Mouse (Mus musculus) megakaryocyte-erythroid progenitor cell, adult 5-6 weeks (primary cell): ENCODE results near the gene Myh10. TPM values are rescaled to one million over a fixed set of nuclear protein-coding genes. Genes with fewer than 3 reads are reported as not detected.
A peak's percentile ranks its signal among the peaks of the same experiment; 100 is the strongest.
"Not testable (repeated sequence)": the region's sequence is repeated elsewhere in the genome, so short reads cannot be mapped to it uniquely, and the experiment has no call there.

Source experiments
- ATAC-seq: replicated peaks from 2 replicates; pipeline ENCODE4 v1.8.0; 2016; ENCODE audit warnings: mild to moderate bottlenecking, inconsistent platforms; ENCODE audit not compliant: severe bottlenecking, poor library complexity, low FRiP score, low TSS enrichment
- total RNA-seq, 2 experiments: library from RNA; stranded (forward) in 1 of 2; stranded (reverse) in 1 of 2; fragments of 200-1000, 215-1000 nt in 1 of 2; fragments of >200 nt in 1 of 2; fragmentation: Nextera tagmentation in 1 of 2; gene quantifications; 2 replicates each; pipeline ENCODE4 v1.2.3; 2014 to 2017

Myh10 gene
- total RNA-seq, 2 experiments from 2014 or later: 42.2 to 100 TPM

DNA sequence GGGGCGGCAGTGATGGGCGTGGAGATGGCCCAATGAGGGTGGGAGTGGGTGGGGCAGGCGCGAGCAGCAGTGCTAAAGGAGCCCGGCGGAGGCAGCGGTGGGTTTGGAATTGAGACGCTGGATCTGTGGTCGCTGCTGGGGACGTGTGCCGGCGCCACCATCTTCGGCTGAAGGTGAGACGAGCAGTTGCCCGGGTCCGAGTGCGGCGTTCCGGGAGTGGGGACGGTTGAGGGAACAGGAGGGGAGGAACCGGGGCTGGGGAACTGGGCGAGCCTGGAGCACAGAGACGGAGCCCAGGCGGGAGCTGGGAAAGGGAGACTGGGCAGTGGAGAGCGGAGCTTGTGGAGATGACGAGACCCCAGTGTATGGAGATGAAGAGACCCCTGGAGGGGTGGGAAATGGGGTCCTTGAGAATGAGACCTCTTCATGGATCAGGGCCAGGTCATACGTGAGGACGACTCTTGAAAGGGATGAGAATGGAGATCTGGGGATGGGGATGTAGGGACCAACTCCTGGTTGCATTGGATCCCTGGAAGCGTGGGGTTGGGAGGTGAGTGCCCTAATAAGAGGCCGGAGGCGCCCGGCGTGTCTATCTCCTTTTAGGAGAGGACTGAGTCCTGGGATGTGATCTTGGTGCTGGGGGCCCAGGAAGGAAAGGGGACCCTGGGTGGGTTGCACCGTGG, 792 bp downstream of the Myh10 start:
- no peak; the same call in 1 of the 2 replicates for ATAC-seq

DNA sequence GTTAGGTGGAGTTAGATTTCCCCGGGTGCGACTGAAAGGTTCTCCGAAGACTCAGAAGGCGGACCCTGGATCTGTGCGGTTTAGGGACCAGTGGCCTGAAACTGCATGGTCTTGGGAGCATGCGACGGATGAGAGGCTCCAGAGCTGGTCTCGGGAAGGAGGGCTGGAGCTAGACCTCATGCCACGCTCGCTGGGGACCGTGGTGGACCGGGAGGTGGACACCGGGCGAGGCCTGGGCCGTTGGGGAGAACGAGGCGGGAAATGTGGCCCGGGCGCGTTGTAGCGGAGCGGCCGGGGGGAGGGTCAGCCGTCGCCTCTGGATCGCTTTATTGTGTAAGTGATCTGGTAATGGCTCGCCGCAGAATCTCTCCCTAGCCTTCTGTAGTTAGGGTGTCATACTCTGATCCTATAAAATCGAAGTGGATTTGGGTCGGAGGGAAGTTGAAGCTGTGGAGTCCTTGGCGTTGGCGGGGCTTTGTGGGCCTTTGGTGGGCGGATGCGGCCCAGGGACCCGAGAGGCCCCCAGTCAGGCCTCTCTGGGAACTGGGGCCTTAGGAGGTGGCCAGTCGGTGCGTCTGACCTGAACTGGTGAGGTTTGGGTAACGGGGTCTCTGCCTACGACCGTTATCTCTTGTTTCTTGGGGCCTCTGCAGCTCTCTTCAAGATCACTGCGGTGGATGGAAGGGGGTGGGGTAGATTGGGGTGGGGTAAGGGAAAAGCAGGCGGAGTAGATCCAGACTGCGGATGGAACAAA, 1.5 kb downstream of the Myh10 start:
- ATAC-seq: no peak

DNA sequence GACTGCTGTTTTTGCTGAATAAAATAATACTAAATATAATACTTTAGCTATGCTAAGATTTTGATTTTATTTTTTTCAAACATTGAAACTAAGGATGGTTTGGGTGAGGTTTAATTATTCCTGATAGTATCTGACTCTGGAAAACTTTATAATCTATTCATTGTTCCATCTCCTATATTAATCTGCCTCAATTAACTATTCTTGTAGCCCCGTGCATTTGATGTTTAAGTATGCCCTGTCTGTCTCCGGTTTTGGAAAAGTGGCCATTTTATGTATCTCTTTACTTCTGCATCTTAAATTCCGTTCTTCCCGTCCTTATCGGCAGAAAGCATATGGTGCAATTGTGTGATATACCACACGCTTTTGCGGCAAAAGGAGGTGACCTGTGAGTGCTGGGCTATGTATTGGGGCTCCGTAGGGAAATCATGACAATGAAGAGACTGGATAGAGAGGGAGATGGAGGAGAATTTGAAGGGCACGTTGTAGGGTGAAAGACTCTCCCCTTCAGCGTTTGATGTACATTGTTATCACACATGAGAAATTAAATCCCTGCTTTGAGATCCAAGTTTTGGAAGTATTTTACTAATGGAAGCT, 2.2 kb downstream of the Myh10 start:
- peak; percentile 36; the same call in 1 of the 2 replicates for ATAC-seq

DNA sequence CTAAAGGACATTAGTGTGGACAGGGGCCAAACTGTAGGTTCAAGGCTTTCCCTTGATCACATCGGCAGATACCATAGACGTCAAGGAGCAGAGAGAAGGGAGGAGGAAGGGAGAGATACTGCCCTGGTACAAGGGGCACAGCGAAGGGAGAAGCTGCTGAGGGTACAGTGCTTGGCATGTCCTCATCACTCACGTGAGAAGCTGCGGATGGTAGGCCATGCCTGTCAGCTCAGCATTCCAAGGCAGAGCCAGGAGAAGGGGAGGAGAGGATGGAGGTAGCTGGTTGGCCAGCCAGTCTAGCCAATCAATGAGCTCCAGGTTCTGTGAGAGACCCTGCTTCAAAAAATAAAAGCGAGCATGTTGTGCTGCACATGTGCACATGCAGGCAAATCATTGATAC, 11.0 kb downstream of the Myh10 start:
- ATAC-seq: no peak

DNA sequence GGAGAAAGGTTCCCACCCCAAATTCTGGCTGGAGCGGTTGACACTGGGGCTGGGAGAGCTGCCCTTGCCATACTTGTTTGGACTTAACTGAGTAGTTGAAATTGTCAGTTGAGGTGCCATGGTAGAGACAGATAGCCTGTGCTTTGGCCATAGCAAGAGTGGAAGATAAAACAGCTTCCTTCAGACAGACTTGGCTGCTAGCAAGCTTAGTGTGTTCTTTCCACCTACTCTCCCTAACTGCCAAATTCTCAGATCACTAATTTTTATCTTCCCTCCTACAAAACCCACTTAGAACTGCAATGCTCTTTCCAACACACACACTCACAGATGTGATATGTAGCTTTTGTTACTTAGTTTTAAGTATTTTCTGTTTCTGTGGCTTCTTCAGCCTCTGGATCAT, 12.0 kb downstream of the Myh10 start:
- ATAC-seq: peak; percentile 63

DNA sequence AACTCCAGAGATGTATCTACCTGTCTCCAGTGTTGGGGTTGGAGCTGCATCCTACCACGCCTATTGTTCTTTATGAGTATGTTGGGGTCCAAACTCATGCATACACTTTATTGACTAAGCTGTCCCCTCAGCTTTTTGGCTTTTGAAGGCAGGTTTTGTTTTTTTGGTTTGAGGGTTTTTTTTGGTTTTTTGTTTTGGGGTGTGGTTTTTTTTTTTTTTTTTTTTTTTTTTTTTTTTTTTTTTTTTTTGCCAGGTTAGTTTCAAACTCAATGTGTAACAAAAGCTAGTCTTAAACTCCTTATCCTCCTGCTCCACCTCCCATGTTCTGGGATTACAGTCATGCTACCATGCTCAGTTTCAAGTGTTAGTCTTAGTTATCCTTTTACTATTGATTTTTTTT, 12.9 kb downstream of the Myh10 start:
- no peak for ATAC-seq

DNA sequence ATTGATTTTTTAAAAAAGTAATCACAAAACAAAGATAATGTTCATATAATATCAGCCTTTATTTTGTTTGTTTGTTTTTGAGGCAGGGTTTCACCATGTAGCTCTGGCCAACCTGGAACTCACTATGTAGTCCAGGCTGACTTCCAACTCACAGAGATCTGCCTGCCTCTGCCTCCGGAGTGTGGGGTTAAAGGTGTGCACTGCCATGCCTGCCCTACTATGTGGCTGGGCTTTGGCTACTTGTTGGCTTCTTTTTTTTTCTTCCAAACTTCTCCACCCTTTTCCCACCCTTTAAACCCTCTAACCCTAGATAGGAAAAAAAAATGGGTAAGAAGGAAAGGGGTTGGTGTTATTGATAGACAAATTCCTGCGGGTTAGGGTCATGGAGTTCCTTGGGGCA, 13.5 kb downstream of the Myh10 start:
- no peak for ATAC-seq

DNA sequence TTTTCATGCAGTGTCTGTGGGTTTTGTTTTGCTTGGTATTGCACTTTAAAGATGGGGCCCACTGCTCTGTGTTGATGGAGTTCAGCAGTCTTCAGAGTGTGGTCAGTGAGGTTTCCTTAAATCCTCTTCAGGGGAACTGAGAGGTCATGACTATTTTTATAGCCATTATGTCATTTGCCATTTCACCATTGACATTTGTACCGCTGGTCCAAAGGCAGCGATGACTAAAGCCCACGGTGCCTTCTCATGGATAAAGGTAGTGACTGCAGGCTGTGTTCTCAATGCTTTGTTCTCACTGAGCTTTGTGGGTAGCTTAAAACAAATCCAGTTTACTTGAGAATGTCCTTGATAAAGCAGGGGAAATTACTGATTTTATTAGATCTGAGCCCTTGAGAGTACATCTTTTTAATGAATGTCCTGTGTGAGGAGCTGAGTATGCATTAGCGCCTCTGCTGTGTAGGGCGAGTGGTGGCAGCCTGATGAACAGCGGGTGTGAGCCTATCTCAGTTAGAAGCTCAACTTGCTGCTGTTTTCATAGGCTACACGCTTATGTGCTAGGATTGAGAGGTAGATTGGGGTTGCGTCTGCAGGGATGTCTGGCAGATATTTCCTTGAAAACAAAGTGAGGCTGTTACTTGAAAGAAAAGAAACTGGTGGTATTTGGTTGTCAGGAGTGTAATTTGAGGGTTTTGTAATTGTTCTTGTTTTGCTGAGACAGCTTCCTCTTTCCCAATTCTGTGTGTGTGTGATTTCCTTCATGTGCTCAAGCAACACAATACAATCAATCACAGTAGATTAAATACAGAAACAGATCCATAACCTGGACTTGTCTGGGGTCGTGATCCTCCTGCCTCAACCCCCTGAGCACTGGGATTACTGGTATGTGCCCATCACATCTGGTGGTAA, 15.4 kb downstream of the Myh10 start:
- peak; percentile 66 for ATAC-seq

DNA sequence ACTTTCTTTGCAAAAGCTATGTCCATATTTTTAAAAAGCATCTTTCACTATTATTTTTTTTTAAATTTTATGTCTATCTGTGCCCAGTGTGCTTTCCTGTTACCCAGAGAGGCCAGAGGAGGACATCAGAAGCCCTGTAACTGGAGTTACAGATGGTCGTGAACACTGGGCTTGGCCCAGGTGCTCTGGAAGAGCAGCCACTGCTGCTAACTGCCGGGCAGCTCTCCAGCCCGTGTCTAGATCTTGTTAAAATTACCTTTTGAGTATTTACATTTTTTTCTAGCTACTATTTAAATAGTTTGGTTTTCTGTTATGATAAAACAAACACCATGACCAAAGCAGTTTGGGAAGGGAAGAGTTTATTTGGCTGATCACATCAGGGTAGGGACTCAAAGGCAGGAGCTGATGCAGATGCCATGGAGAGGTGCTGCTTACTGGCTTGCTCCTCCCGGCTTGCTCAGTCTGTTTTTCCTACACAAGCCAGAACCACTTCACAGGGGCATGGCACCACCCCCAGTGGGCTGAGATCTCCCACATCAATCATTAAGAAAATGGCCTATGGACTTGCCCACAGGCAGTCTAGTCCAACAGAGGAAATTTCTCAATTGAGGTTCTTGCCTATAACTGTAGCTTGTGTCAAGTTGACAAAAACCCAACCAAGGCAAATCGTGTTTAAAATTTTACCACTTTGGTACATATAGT, 16.7 kb downstream of the Myh10 start:
- ATAC-seq: no peak

DNA sequence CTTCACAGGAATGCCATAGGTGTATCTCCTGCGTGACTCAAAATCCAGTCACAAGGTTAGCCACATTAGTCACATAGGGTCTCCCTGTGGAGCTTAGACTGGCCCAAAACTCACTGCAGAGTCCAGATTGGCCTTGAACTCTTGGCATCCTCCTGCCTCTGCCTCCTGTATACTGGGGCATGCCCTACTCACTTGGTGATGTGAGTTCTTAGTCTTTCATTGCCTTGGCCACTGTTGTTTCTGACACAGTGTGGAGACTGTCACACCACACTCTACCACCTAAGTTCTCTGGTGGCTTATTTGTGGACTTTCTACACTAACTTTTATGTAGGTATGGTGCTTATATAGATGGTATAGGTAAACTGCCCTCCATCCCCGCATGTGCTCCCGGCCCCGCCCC, 24.8 kb downstream of the Myh10 start:
- no peak for ATAC-seq

DNA sequence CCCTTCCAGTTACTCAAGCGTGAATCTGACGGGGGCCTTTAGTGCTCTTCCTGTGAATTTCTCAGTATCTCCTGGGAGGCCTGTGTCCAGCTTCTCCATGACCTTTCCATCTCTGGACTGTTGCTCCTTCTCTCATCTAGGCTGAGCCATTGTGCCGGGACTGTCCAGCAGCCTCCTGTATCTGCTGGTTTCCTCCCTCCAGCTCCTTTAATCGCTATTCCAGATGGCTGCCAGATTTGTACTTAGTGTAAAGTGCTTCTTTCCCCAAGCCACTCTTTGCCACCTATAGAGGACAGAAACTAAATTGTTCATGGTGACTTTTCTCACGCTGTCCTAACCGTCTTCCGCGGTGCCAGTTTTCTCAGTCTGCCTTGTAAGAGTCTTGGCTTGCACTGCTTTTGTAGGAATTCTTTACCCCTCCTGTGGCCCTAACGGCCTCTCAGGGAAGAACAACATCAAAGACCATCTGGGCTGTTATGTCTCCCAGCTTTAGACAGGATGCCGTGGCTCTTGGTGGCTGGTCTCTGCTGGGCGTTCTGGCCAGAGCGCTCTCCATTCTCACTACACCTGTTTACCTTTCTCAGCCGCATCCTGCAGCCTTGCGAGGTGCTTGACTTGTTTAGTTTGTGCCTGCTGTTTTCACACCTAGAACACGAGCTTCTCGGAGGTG, 25.9 kb downstream of the Myh10 start:
- no peak for ATAC-seq

DNA sequence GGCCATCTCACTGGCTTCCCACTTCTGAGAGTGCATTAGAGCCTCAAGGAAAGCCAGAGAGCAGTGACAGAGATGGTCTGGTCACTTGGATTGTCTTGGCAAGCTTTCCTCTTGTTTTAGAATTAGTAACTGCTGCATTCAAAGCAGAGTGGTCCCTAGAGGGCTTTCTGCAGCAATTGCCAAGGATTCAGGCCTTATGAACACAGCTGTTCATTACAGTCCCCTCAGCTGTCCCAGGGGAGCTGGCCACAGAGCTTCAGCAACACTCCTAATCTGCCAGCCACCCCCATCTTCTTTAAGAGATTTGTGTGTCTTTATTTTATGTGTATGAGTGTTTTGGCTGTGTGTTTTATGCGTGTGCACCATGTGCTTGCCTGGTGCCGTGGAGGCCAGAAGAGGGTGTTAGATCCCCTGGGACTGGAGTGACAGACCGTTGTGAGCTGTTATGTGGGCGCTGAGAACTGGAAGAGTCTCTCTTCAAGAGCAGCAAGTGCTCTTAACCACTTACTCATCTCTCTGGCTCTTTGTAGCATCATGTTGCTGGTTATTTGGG, 27.8 kb downstream of the Myh10 start:
- ATAC-seq: no peak

DNA sequence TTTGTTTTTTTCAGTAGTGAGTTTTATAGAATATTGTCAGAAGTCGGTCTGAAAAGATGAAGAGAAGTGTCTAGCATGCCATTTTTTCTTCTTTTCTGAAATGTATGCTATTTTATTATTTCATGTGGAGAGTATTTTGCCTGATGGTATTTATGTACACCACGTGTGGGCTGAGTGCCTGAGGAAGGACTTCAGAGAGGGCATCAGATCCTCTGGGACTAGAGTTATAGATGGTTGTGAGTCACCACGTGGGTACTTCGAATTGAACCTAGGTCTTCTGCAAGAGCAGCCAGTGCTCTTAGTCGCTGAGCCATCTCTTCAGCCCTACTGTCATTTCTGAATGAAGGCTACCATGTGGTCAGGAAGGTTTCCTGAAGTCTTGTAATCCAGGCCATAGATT, 28.4 kb downstream of the Myh10 start:
- no peak for ATAC-seq

DNA sequence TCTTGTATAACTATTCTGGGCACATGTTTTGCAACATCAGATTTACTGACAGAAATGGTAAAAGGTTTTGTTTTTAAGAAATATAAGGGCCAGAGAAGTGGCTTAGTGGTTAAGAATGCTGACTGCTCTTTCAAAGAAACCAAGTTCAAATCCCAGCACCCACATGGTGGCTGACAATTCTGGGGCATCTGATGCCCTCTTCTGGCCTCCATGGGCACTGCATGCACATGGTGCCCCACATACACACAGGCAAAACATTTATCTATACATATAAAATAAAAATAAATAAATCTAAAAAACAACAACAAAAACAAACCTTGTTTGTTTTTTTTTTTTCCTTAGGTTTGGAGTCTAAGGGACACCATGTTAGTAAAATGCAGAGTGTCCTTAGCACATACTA, 32.8 kb downstream of the Myh10 start:
- no peak for ATAC-seq

DNA sequence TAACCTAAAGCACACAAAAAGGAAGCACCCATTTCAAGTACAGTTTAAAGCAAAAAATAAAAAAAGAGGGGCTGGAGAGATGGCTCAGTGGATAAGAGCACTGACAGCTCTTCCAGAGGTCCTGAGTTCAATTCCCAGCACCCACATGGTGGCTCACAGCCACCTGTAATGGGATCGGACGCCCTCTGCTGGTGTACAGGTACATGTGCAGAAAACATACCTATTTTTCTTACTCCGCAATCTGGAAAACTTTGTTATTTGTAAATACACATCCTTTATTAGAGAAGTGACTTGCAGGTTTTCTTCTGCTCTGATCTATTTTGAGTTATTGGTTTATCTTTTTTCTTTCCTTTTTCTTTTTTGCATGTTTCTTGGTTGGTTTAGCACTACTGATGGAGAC, 37.3 kb downstream of the Myh10 start:
- ATAC-seq: no peak

DNA sequence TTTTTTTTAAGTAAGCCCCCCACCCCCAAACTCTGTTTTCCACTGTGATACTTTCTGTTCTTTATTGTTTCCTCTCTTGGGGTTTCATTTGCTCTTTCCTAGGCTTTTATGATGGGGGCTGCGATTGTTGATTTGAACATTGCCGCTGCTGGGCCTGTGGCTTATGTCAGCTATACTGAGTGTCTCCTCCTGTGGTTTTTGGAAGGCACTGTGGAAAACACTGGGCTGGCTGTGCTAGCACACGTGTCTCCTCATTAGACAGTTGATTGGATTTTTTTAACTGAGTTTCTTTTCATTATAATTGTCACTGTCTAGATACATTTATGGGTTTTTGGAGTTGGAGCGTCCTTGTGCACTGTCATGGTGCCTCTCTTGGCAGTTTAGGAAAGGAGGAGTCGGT, 39.4 kb downstream of the Myh10 start:
- ATAC-seq: no peak

DNA sequence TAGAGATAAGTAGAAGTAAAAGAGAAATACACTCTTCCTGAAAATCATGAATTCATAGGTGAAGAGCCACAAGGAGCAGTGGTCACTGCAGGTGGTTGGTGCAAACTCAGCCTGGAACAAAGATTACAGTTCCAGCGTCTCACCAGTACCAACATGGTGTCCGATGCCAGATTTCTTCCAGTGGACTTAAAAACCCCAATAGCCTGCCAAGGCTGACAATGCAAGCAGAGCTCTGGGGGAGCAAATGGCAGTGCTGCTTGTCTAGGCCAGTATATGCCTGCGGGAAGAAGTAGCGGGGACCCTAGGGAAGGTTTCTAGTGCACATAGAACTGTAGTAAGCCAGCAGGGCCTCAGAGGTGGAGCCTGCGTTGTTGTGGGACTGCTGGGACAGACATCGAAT, 40.7 kb downstream of the Myh10 start:
- ATAC-seq: no peak

DNA sequence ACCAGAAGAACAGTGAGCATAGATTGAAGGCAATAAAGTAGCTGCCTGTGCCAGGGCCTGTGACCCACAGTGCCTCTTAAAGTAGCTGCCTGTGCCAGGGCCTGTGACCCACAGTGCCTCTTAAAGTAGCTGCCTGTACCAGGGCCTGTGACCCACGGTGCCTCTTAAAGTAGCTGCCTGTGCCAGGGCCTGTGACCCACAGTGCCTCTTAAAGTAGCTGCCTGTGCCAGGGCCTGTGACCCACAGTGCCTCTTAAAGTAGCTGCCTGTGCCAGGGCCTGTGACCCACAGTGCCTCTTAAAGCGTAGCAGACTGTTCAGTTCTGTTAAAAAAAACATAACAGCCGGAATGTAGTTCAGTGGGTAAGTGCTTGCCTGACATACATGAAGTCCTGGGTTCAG, 42.0 kb downstream of the Myh10 start:
- ATAC-seq: not testable (repeated sequence)
